Mouse (Mus musculus) limb, embryonic 13.5 days (tissue): ENCODE measurements around the gene Gck. TPM values are rescaled to one million over a fixed set of nuclear protein-coding genes. Genes with fewer than 3 reads are reported as not detected.
"Not testable (repeated sequence)": the region's sequence is repeated elsewhere in the genome, so short reads cannot be mapped to it uniquely, and the experiment has no call there.

Experiments
- ATAC-seq: fragments of 200-750 bp; cut with Nextera tagmentation; 2 replicates; pipeline ENCODE4 v1.8.0; 2017; ENCODE audit warnings: low read depth, moderate number of reproducible peaks, moderate TSS enrichment; ENCODE audit not compliant: low FRiP score
- H3K27ac ChIP-seq: fragments of 300-500 bp; sonication (generic); 2 replicates; pipeline ENCODE4 v1.5.1; 2015; ENCODE audit warnings: inconsistent platforms, mild to moderate bottlenecking, moderate library complexity
- H3K27me3 ChIP-seq: fragments of 300-500 bp; sonication (generic); 2 replicates; pipeline ENCODE4 v1.6.1; 2015; ENCODE audit warnings: mild to moderate bottlenecking, inconsistent platforms
- H3K36me3 ChIP-seq: fragments of 300-500 bp; sonication (generic); 2 replicates; pipeline ENCODE4 v1.6.1; 2015; ENCODE audit warnings: inconsistent platforms, mild to moderate bottlenecking, moderate library complexity
- H3K4me1 ChIP-seq: fragments of 300-500 bp; sonication (generic); 2 replicates; pipeline ENCODE4 v1.6.1; 2015; ENCODE audit warnings: inconsistent platforms
- H3K4me2 ChIP-seq: fragments of 300-500 bp; sonication (generic); replicated peaks from 2 replicates; pipeline ENCODE4 v1.6.1; 2015; ENCODE audit warnings: inconsistent platforms, mild to moderate bottlenecking, moderate library complexity
- H3K4me3 ChIP-seq: fragments of 300-500 bp; sonication (generic); 2 replicates; pipeline ENCODE4 v1.5.1; 2015; ENCODE audit warnings: moderate library complexity, mild to moderate bottlenecking, inconsistent platforms
- H3K9ac ChIP-seq: fragments of 300-500 bp; sonication (generic); 2 replicates; pipeline ENCODE4 v1.6.1; 2015; ENCODE audit warnings: mild to moderate bottlenecking, inconsistent platforms
- H3K9me3 ChIP-seq: fragments of 300-500 bp; sonication (generic); 2 replicates; pipeline ENCODE4 v1.6.1; 2016; ENCODE audit warnings: inconsistent platforms
- WGBS: fragments of 180-500 bp; shearing (Covaris S2); methylation state at CpG from one replicate; pipeline ENCODE4 v1.1.7; 2015; 5-methylcytosine and 5-hydroxymethylcytosine counted together
- polyA plus RNA-seq: library from polyadenylated mRNA; unstranded; fragments of >200 nt; fragmentation: Nextera tagmentation; extraction: Ambion mirVana; gene quantifications from 2 replicates; pipeline ENCODE4 v1.2.1, GENCODE M21; 2015

The Gck gene
- polyA plus RNA-seq, 1 experiment from 2014 or later = 1.5 TPM

DNA sequence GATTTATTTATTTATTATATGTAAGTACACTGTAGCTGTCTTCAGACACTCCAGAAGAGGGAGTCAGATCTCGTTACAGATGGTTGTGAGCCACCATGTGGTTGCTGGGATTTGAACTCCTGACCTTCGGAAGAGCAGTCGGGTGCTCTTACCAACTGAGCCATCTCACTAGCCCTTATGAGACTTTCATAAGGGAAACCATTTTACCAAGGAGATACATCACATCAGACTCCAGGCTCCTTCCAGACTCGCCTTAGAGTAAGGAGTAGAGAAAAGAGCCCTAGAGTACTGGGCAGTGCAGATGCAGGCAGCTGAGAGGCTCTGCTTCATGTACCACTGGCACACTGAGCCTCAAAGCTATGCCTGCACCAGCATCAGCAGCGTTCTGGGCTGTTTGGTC, 61.3 kb downstream of the Gck start:
- not testable (repeated sequence) for H3K27me3 ChIP-seq, H3K9me3 ChIP-seq, ATAC-seq, H3K4me2 ChIP-seq, H3K36me3 ChIP-seq, H3K9ac ChIP-seq, H3K4me3 ChIP-seq
- 38% methylated on average over 5 of the region's 5 CpGs for WGBS
- peak overlapping the region; percentile 6; the same call in 1 of the 2 replicates for H3K27ac ChIP-seq
- peaks cover 61% of the 10 kb centered on the region for H3K4me1 ChIP-seq

DNA sequence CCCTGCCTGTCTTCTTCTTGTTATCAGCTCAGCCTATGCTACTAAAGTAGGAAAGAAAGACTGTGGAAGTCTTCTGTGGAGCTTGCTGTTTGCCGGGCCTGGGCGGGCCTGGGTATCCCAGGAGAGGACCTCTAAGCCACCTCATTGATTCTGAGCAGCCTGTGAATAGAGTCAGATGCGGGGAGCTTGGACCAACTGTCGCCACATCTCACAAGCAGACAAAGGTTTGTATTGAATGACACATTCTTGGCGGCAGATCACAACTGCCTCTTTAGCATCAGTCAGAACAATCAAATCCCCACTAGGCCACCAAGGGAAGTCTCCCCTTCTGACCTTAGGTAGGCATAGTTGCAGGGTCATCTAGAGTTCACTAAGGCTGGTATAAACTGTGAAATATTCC, 62.6 kb downstream of the Gck start:
- H3K4me2 ChIP-seq = no peak overlapping the region
- no peaks in the 10 kb centered on the region for H3K36me3 ChIP-seq
- no peaks in the 10 kb centered on the region for H3K9me3 ChIP-seq
- ATAC-seq = no peak
- WGBS = 63% methylated on average over 5 of the region's 5 CpGs
- H3K27ac ChIP-seq = peak overlapping the region; percentile 39; the same call in 1 of the 2 replicates
- no peaks in the 10 kb centered on the region for H3K27me3 ChIP-seq
- peaks cover 54% of the 10 kb centered on the region for H3K4me1 ChIP-seq
- H3K9ac ChIP-seq = no peak overlapping the region
- no peak overlapping the region for H3K4me3 ChIP-seq

DNA sequence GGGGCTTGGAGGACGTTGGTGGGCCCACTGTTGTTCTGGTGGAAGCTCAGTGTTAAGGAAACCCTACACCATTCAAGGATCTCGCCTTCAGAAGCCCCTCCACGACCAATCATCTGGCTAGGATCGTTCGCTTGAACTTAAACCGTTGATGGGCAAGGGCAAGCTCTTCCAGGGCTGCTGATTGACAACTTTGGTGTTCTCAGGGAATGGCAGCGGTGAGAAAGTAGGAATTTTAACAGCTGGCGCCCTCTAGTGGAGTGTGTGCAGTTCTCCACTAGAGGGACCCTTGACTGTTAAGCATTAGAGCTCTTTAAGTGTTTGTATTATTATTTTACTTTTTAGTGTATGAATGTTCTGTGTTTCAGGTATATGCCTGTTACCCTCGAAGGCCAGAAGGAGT, 63.7 kb downstream of the Gck start:
- Histone ChIP-seq H3K36me3 (no peaks in the 10 kb centered on the region), H3K4me2 (no peak overlapping the region), H3K4me3 (no peak overlapping the region), H3K27ac (no peak overlapping the region; the same call in 1 of the 2 replicates), H3K27me3 (no peaks in the 10 kb centered on the region), H3K9ac (no peak overlapping the region), H3K4me1 (peaks cover 44% of the 10 kb centered on the region), H3K9me3 (no peaks in the 10 kb centered on the region)
- 18% methylated on average over 9 of the region's 9 CpGs for WGBS
- ATAC-seq = 0 out of 2 replicates have a peak, but pooled peaks have one; percentile 24

- Histone ChIP-seq H3K9me3 (no peaks in the 10 kb centered on the region), H3K4me2 (no peak overlapping the region), H3K36me3 (no peaks in the 10 kb centered on the region), H3K9ac (no peak overlapping the region), H3K27me3 (no peaks in the 10 kb centered on the region), H3K4me3 (no peak overlapping the region), H3K4me1 (peaks cover 28% of the 10 kb centered on the region), H3K27ac (no peak overlapping the region)
- no peak for ATAC-seq
- whole genome bisulfite sequencing = 68% methylated on average over 8 of the region's 8 CpGs
Observed at GRCm38 (mm10) chr11:5882518-5882917, 67.4 kb downstream of the Gck start.

GRCm38 (mm10) chr11:5879905-5880304, 70.0 kb downstream of the Gck start:
- Histone ChIP-seq H3K27me3 (no peaks in the 10 kb centered on the region), H3K36me3 (peaks cover 19% of the 10 kb centered on the region), H3K4me2 (no peak overlapping the region), H3K4me3 (no peak overlapping the region), H3K9me3 (no peaks in the 10 kb centered on the region), H3K9ac (no peak overlapping the region), H3K4me1 (peaks cover 32% of the 10 kb centered on the region), H3K27ac (no peak overlapping the region)
- 54% methylated on average over 5 of the region's 5 CpGs for WGBS
- no peak for ATAC-seq

DNA sequence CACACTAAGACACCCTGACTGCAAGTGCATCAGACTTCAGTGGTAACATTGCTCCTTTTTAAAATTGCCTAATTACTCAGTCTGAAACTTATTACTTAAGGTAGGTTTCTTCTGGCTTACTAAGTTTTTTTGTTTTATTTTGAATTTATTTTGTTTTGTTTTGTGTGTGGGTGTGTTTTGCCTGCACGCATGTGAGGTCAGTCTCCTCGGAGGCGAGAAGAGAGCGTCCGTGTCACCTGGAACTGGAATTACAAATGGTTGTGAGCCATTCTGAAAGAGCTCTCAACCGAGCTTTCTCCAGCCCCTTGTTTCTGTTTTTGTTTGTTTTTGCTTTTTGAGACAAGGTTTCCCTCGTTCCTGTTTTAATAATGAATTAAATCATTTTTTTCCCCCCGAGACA, 71.2 kb downstream of the Gck start:
- peaks cover 31% of the 10 kb centered on the region for H3K36me3 ChIP-seq
- H3K4me2 ChIP-seq = peak overlapping the region; percentile 84
- H3K4me3 ChIP-seq = peak overlapping the region; percentile 68
- 44% methylated on average over 8 of the region's 8 CpGs for WGBS
- H3K9me3 ChIP-seq = no peaks in the 10 kb centered on the region
- H3K4me1 ChIP-seq = peaks cover 27% of the 10 kb centered on the region
- H3K9ac ChIP-seq = peak overlapping the region; percentile 69
- peak overlapping the region; percentile 93 for H3K27ac ChIP-seq
- no peak for ATAC-seq
- no peaks in the 10 kb centered on the region for H3K27me3 ChIP-seq

DNA sequence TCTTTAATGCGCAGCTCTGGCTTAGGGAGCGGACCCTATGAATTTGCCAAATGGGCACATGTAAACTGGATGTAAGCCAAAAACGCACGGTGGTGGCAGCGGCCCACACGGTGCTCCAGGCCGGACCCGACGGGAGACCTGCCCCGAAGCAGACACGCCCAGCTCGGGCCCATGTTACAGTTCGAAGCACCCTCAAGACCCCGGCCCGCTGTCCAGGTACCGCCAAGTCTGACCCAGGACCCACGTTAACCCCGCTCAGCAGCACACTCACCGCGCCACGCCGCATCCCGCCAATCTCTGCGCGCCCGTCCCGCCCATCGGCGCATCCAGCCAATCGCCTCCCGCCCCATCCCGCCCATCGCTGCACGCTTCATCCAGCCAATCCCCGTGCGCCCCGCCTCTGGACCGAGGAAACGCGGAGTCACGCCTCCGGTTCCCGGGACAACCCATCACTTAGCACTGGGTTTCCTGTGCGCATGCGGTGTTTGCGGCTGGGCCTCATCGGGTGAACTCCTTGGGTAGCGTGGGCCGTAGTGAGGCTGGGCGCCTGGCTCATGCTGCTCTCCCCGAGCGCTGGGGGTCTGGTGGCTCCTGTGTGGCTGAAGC, 71.9 kb downstream of the Gck start, which contains the start of gene Pold2:
Gene Pold2, minus strand, starts transcription at position 372 of the 606 bp plus-strand sequence.
- H3K4me3 ChIP-seq = peak within 1 kb of the TSS; percentile 68
- no peaks in the 10 kb centered on the region for H3K9me3 ChIP-seq
- ATAC-seq = peak; percentile 98
- peaks cover 37% of the 10 kb centered on the region for H3K36me3 ChIP-seq
- WGBS = under 1% methylated on average over 52 of the region's 52 CpGs
- H3K4me2 ChIP-seq = peak within 1 kb of the TSS; percentile 84
- H3K4me1 ChIP-seq = peaks cover 25% of the 10 kb centered on the region
- H3K27ac ChIP-seq = peak within 1 kb of the TSS; percentile 93
- peak within 1 kb of the TSS; percentile 75 for H3K9ac ChIP-seq
- no peaks in the 10 kb centered on the region for H3K27me3 ChIP-seq

DNA sequence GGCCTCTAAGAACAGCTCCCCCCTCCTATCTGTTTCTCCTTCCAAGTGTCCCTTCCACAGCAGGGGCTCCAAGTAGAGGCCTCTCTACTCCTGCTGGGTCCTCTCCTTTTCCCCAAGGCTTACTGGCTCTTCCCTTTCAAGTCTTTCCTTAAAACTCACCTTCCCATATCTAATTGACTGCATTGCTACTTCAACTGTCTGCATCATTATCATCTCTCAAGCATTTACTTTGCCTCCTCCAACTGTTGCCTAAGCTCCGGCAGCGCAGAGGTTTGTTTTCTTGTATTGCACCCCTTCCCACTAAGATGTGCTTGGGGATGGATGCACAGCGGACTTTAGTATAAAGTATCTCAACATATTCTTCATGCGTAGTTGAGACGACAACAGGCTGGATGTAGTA, 72.5 kb downstream of the Gck start:
- peaks cover 43% of the 10 kb centered on the region for H3K36me3 ChIP-seq
- 3% methylated on average over 5 of the region's 5 CpGs for WGBS
- peak overlapping the region; percentile 84 for H3K4me2 ChIP-seq
- peak overlapping the region; percentile 68 for H3K4me3 ChIP-seq
- H3K9me3 ChIP-seq = no peaks in the 10 kb centered on the region
- H3K27ac ChIP-seq = no peak overlapping the region
- H3K27me3 ChIP-seq = no peaks in the 10 kb centered on the region
- peaks cover 25% of the 10 kb centered on the region for H3K4me1 ChIP-seq
- no peak for ATAC-seq
- H3K9ac ChIP-seq = peak overlapping the region; percentile 75

DNA sequence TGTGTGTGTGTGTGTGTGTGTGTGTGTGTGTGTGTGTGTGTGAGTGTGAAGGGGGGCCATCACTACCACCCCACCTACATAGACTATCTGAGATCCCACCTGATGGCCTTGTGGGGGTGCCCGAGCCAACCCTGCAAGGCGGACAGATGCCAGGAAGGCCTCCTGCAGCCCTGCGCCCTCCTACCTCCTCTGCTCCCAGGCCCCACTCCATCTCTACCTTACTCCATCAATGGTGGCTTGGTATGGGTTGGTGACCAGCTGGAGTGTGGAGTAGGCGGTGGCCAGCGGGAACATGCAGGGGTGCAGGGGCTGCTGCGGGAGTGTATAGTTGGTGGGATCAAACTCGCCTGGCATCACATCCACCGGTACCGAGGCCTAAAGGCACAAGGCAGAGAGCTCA, 76.7 kb downstream of the Gck start:
- peaks cover 19% of the 10 kb centered on the region for H3K4me1 ChIP-seq
- H3K27ac ChIP-seq = no peak overlapping the region
- H3K36me3 ChIP-seq = peaks cover 86% of the 10 kb centered on the region
- H3K9ac ChIP-seq = no peak overlapping the region
- H3K4me3 ChIP-seq = no peak overlapping the region
- no peak overlapping the region for H3K4me2 ChIP-seq
- H3K27me3 ChIP-seq = no peaks in the 10 kb centered on the region
- 94% methylated on average over 9 of the region's 9 CpGs for WGBS
- no peak for ATAC-seq
- no peaks in the 10 kb centered on the region for H3K9me3 ChIP-seq

- H3K27me3 ChIP-seq = no peaks in the 10 kb centered on the region
- H3K4me3 ChIP-seq = no peak overlapping the region
- peaks cover 90% of the 10 kb centered on the region for H3K36me3 ChIP-seq
- no peak overlapping the region for H3K9ac ChIP-seq
- ATAC-seq = no peak
- 94% methylated on average over 11 of the region's 11 CpGs for WGBS
- H3K4me1 ChIP-seq = peaks cover 19% of the 10 kb centered on the region
- H3K9me3 ChIP-seq = no peaks in the 10 kb centered on the region
- H3K4me2 ChIP-seq = no peak overlapping the region
- no peak overlapping the region for H3K27ac ChIP-seq
Observed at GRCm38 (mm10) chr11:5872707-5873106, 77.2 kb downstream of the Gck start.

- 89% methylated on average over 16 of the region's 16 CpGs for WGBS
- peaks cover 84% of the 10 kb centered on the region for H3K36me3 ChIP-seq
Observed at GRCm38 (mm10) chr11:5870069-5870468, 79.8 kb downstream of the Gck start.

GRCm38 (mm10) chr11:5869331-5869730, 80.5 kb downstream of the Gck start:
- no peak for ATAC-seq
- WGBS = 94% methylated on average over 16 of the region's 16 CpGs
- H3K9me3 ChIP-seq = no peaks in the 10 kb centered on the region
- H3K9ac ChIP-seq = no peak overlapping the region
- H3K36me3 ChIP-seq = peaks cover 84% of the 10 kb centered on the region
- no peak overlapping the region for H3K27ac ChIP-seq
- H3K4me2 ChIP-seq = no peak overlapping the region
- 0 out of 2 replicates have a peak, but pooled peaks cover 6% of the 10 kb centered on the region for H3K4me1 ChIP-seq
- H3K27me3 ChIP-seq = no peaks in the 10 kb centered on the region
- H3K4me3 ChIP-seq = no peak overlapping the region

More at GRCm38 (mm10) chr11:5870069-5870468, 79.8 kb downstream of the Gck start:
- no peak for ATAC-seq
- Histone ChIP-seq H3K27ac (no peak overlapping the region), H3K4me2 (no peak overlapping the region), H3K9me3 (no peaks in the 10 kb centered on the region), H3K9ac (no peak overlapping the region), H3K27me3 (no peaks in the 10 kb centered on the region), H3K4me3 (no peak overlapping the region), H3K4me1 (0 out of 2 replicates have a peak, but pooled peaks cover 6% of the 10 kb centered on the region)

DNA sequence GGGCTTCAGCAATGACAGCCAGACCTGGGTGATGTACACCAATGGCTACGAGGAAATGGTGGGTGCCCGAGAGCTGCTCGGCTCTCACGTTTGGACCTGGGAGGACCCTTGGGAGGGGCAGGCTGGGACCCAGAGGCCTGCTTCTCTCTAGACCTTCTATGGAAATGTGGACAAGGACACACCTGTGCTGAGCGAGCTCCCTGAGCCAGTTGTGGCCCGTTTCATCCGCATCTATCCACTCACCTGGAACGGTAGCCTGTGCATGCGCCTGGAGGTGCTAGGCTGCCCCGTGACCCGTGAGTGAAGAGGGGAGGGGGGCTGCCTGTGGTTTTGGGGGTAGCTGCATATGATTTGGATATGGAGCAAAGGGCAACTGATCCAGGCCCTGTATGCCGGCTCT, 81.6 kb downstream of the Gck start:
- WGBS = 94% methylated on average over 12 of the region's 12 CpGs
- Histone ChIP-seq H3K4me1 (peaks cover 8% of the 10 kb centered on the region; the same call in 1 of the 2 replicates), H3K9me3 (no peaks in the 10 kb centered on the region), H3K4me3 (no peak overlapping the region), H3K4me2 (no peak overlapping the region), H3K36me3 (peaks cover 78% of the 10 kb centered on the region), H3K27me3 (no peaks in the 10 kb centered on the region), H3K9ac (no peak overlapping the region), H3K27ac (no peak overlapping the region)
- no peak for ATAC-seq
